ENCODE assay signal across 25 mouse cellular contexts in the genomic region with DNA sequence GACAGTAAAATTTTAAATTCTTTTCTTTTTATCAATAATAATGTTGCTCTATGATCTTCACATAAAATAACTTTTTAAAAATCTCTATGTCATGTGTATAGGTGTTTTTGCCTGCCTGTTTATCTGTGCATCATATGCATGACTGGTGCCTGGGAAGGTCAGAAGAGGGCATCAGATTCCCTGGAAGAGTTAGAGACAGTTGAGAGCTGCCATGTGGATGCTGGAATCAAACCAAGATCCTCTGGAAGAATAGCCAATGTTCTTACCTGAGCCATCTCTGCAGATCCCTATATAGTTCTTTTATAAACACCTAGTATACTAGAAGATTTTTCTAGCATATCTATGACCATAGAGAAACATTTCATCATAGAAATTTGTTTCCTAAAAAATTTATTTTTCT. TPM values are rescaled to one million over a fixed set of nuclear protein-coding genes. Genes with fewer than 3 reads are reported as not detected.
DNase-seq lines count a peak whose midpoint lies in the region; ATAC-seq and TF ChIP-seq lines count a peak whose summit lies in the region.
"Had no signal": no experiment of that assay in that cellular context is flagged by ENCODE, and none has a peak within 500 bp of the region (broad histone marks: within the 10 kb centered on the region; RNA-seq: fewer than 3 reads in every experiment).

No protein-coding gene starts in this region.

- no peak overlapping the region for H3K9ac ChIP-seq in heart, embryonic 12.5 days
- H3K9ac ChIP-seq: embryonic facial prominence, embryonic 13.5 days; forebrain, embryonic 12.5 days; forebrain, embryonic 15.5 days; heart, embryonic 13.5 days; hindbrain, embryonic 14.5 days had no signal

- TF ChIP-seq POLR2A in cerebellum, adult 2 months (IDR thresholded peaks at IDR 0.05; ENCODE audit: borderline replicate concordance, insufficient read depth, low read length), result no peak

- peak; percentile 53 to 83 for DNase-seq in cerebellum, adult 2 months
- DNase-seq in cerebellum, adult 11 months, result no peak
- DNase-seq in brain, adult 2 months (ENCODE audit: low read depth, low spot score), result peak; percentile 90
- DNase-seq in cerebellum, adult 9-11 months, result peak; percentile 67
- no peak for DNase-seq in embryo, embryonic 10 days (ENCODE audit: low spot score)
- DNase-seq: adrenal gland, adult 2 months; adrenal gland, postnatal 14 days; embryo, embryonic 11 days; gastrocnemius, postnatal 25 days; heart, adult 18-20 months; heart, postnatal 14 days; heart, postnatal 4 days; kidney, adult 18-20 months had no signal

- H3K9me3 ChIP-seq in heart, embryonic 12.5 days (replicated peaks), result no peaks in the 10 kb centered on the region
- H3K9me3 ChIP-seq: embryonic facial prominence, embryonic 10.5 days; embryonic facial prominence, embryonic 13.5 days; forebrain, embryonic 12.5 days; forebrain, embryonic 15.5 days; heart, embryonic 13.5 days had no signal

- no peaks in the 10 kb centered on the region for H3K27me3 ChIP-seq in cerebellum, adult 2 months (ENCODE audit: control insufficient read depth, insufficient read depth, low read length)
- H3K27me3 ChIP-seq in heart, embryonic 12.5 days (replicated peaks), result no peaks in the 10 kb centered on the region
- H3K27me3 ChIP-seq: embryonic facial prominence, embryonic 13.5 days; forebrain, embryonic 12.5 days; forebrain, embryonic 15.5 days; heart, embryonic 13.5 days had no signal

- H3K4me2 ChIP-seq in heart, embryonic 12.5 days, result no peak overlapping the region
- H3K4me2 ChIP-seq: embryonic facial prominence, embryonic 13.5 days; forebrain, embryonic 12.5 days; forebrain, embryonic 15.5 days; heart, embryonic 13.5 days; hindbrain, embryonic 14.5 days had no signal

- no peak for ATAC-seq in heart, embryonic 12.5 days (ENCODE audit: insufficient number of reproducible peaks, low FRiP score)
- ATAC-seq: CD4-positive, CD25-positive, alpha-beta regulatory T cell, adult 4 months; forebrain, embryonic 15.5 days; hindbrain, postnatal 0 days; inflammation-experienced regulatory T-cells, adult 6 months; intestine, embryonic 16.5 days had no signal

- H3K27ac ChIP-seq in cerebellum, adult 2 months (ENCODE audit: insufficient read depth, low read length), result peak overlapping the region; percentile 34; the same call in 1 of the 2 replicates
- H3K27ac ChIP-seq in heart, embryonic 12.5 days (ENCODE audit: poor library complexity, severe bottlenecking), result no peak overlapping the region
- H3K27ac ChIP-seq: embryonic facial prominence, embryonic 10.5 days; embryonic facial prominence, embryonic 13.5 days; forebrain, embryonic 12.5 days; forebrain, embryonic 15.5 days; heart, embryonic 13.5 days; hindbrain, embryonic 14.5 days; hindbrain, postnatal 0 days had no signal

- H3K4me3 ChIP-seq in cerebellum, adult 2 months (replicated peaks; ENCODE audit: insufficient read depth, low read depth, low read length), result no peak overlapping the region
- H3K4me3 ChIP-seq in heart, embryonic 12.5 days, result no peak overlapping the region
- H3K4me3 ChIP-seq: embryonic facial prominence, embryonic 10.5 days; embryonic facial prominence, embryonic 13.5 days; erythroblast, embryonic 14.5 days; forebrain, embryonic 12.5 days; forebrain, embryonic 15.5 days; heart, embryonic 13.5 days had no signal

- no peaks in the 10 kb centered on the region; the same call in 1 of the 2 replicates for H3K36me3 ChIP-seq in heart, embryonic 12.5 days
- H3K36me3 ChIP-seq: embryonic facial prominence, embryonic 13.5 days; forebrain, embryonic 15.5 days had no signal

- no peak for TF ChIP-seq CTCF in cerebellum, adult 2 months (IDR thresholded peaks at IDR 0.05; ENCODE audit: borderline replicate concordance, insufficient read depth, low read depth, low read length)

- peaks cover 19% of the 10 kb centered on the region; the same call in 1 of the 2 replicates for H3K4me1 ChIP-seq in cerebellum, adult 2 months (ENCODE audit: control insufficient read depth, insufficient read depth, low read length)
- H3K4me1 ChIP-seq in heart, embryonic 12.5 days (replicated peaks), result peaks cover 14% of the 10 kb centered on the region

RNA-seq across cellular contexts. Expression of gene Usp3, which starts 8.8 kb away (rescaled TPM):
- polyA plus RNA-seq in cerebellum, adult 2 months (2012; rRNA removed), result 89.3 and 97.0 TPM in 2 replicates
- polyA plus RNA-seq in heart, embryonic 12.5 days (2016; fragmentation: Nextera tagmentation; extraction: Ambion mirVana), result 40.3 and 52.0 TPM in 2 replicates

Comparison
In these comparisons a context has a peak if more than half of its experiments do, and no peak if none do; other contexts are left out.
1. DNase-seq: peak in cerebellum, adult 2 months (2 of 2), brain, adult 2 months (single experiment) and cerebellum, adult 9-11 months (single experiment); none in cerebellum, adult 11 months (single experiment) and embryo, embryonic 10 days (single experiment).